Mouse (Mus musculus) small intestine, adult 2 months (tissue): Measurements from ENCODE around the gene Vstm4. TPM values are rescaled to one million over a fixed set of nuclear protein-coding genes. Genes with fewer than 3 reads are reported as not detected.

ENCODE experiments used
- H3K27ac ChIP-seq: fragments of 200-500 bp; 2 replicates; pipeline ENCODE4 v1.5.1; 2012; ENCODE audit warnings: low read depth, low read length, control low read depth, inconsistent platforms; ENCODE audit not compliant: insufficient read depth
- H3K27me3 ChIP-seq: fragments of 200-500 bp; 2 replicates; pipeline ENCODE4 v1.6.1; 2012; ENCODE audit warnings: mild to moderate bottlenecking, moderate library complexity, low read length, inconsistent platforms; ENCODE audit not compliant: control insufficient read depth, insufficient read depth
- H3K36me3 ChIP-seq: fragments of 200-500 bp; 2 replicates; pipeline ENCODE4 v1.6.1; 2012; ENCODE audit warnings: mild to moderate bottlenecking, low read length, control low read depth, inconsistent platforms; ENCODE audit not compliant: control insufficient read depth, insufficient read depth
- H3K4me1 ChIP-seq: fragments of 200-500 bp; 2 replicates; pipeline ENCODE4 v1.6.1; 2012; ENCODE audit warnings: low read length, inconsistent platforms, mixed read lengths; ENCODE audit not compliant: control insufficient read depth, insufficient read depth, insufficient read length
- H3K4me3 ChIP-seq: fragments of 200-500 bp; 2 replicates; pipeline ENCODE4 v1.5.1; 2012; ENCODE audit warnings: low read depth, mild to moderate bottlenecking, control low read depth, inconsistent platforms, low read length, moderate library complexity
- CTCF ChIP-seq: fragments of 200-500 bp; IDR thresholded peaks from 2 replicates; pipeline ENCODE4 v1.5.1; 2012; ENCODE audit warnings: low read depth, mild to moderate bottlenecking, control low read depth, inconsistent platforms, low read length, moderate library complexity, mixed read lengths; ENCODE audit not compliant: insufficient replicate concordance, insufficient read length; ENCODE audit errors: extremely low read depth
- POLR2A ChIP-seq: fragments of 200-500 bp; IDR thresholded peaks from 2 replicates; pipeline ENCODE4 v1.6.1; 2012; ENCODE audit warnings: low read depth, mild to moderate bottlenecking, control low read depth, inconsistent platforms, low read length, moderate library complexity
- WGBS: fragments of 180-500 bp; shearing (Covaris S2); methylation state at CpG from one replicate; pipeline ENCODE4 v1.1.7; 2018; 5-methylcytosine and 5-hydroxymethylcytosine counted together
- polyA plus RNA-seq: library from polyadenylated mRNA; depleted of rRNA; stranded (reverse); fragments of >200 nt; gene quantifications from 2 replicates; pipeline ENCODE4 v1.2.3, GENCODE M21; 2012; rRNA removed

Vstm4 gene
- 1.6 and 2.7 TPM in 2 replicates for polyA plus RNA-seq

- Histone ChIP-seq H3K4me1 (no peaks in the 10 kb centered on the region; the same call in 1 of the 2 replicates), H3K27me3 (peaks cover 11% of the 10 kb centered on the region), H3K36me3 (no peaks in the 10 kb centered on the region), H3K4me3 (peak within 1 kb of the TSS; percentile 53), H3K27ac (peak within 1 kb of the TSS; percentile 35)
- 4% methylated on average over 62 of the region's 68 CpGs for WGBS
- TF ChIP-seq POLR2A (no peak), CTCF (no peak)
Observed at GRCm38 (mm10) chr14:32856681-32857328, at the start of gene Vstm4. Gene Vstm4 (plus strand): TSS chr14:32856756.

- Histone ChIP-seq H3K4me1 (no peaks in the 10 kb centered on the region), H3K27ac (no peak overlapping the region), H3K36me3 (no peaks in the 10 kb centered on the region), H3K4me3 (no peak overlapping the region), H3K27me3 (no peaks in the 10 kb centered on the region)
- TF ChIP-seq CTCF, result no peak
- TF ChIP-seq POLR2A, result no peak
Observed at GRCm38 (mm10) chr14:32810111-32810510, 46.4 kb upstream of the Vstm4 start.

GRCm38 (mm10) chr14:32812429-32812828 is 44.1 kb upstream of the Vstm4 start:
- no peaks in the 10 kb centered on the region for H3K27me3 ChIP-seq
- no peak overlapping the region for H3K27ac ChIP-seq
- H3K4me3 ChIP-seq, result no peak overlapping the region
- WGBS, result 70% methylated on average over 6 of the region's 6 CpGs
- H3K4me1 ChIP-seq, result no peaks in the 10 kb centered on the region
- H3K36me3 ChIP-seq, result no peaks in the 10 kb centered on the region
- no peak for TF ChIP-seq CTCF

DNA sequence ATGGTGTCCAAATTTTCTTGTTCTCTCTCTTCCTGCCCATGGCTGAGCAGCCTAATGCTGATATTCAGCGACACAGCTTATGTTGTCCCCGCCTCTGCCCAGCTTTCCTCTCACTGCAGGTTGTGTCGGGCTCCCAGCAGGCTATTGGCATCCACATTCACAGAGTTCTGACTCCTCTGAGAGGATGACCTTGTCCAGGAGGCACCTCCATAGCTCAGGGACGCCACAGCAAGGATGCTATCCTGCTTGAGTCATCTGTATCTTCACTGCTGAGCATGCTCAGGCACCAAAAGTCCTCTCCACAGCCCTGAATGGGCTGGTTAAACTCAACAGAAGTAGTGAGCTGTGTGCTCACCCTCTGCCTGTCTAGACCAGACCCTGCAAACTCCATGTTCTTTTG is 41.6 kb upstream of the Vstm4 start:
- TF ChIP-seq CTCF, result no peak
- TF ChIP-seq POLR2A, result no peak
- Histone ChIP-seq H3K27ac (no peak overlapping the region), H3K4me3 (no peak overlapping the region), H3K4me1 (no peaks in the 10 kb centered on the region), H3K36me3 (no peaks in the 10 kb centered on the region), H3K27me3 (no peaks in the 10 kb centered on the region)
- WGBS, result 69% methylated on average over 4 of the region's 4 CpGs

DNA sequence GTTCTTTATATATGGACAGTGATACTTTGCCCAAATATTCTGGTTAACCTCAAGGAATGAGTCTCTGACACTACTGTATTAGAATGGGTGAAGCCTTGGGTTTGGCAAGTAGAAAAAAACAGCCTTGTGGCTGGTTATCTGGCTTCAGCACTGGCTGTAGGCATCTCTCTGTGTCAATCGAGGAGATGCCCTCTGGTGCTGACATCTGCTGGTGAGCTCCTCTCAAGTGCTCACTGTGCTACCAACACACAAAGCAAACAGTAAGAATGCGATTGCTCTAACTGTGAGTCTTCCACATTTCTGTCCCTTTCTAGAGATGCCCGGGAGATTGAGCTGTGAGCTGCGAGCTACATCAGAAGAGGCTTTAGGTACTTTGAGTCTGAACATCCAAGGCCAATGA is 40.0 kb upstream of the Vstm4 start:
- H3K27me3 ChIP-seq, result no peaks in the 10 kb centered on the region
- no peak for TF ChIP-seq POLR2A
- no peak for TF ChIP-seq CTCF
- WGBS, result 59% methylated on average over 4 of the region's 4 CpGs
- H3K4me1 ChIP-seq, result no peaks in the 10 kb centered on the region
- H3K27ac ChIP-seq, result no peak overlapping the region
- H3K36me3 ChIP-seq, result no peaks in the 10 kb centered on the region
- H3K4me3 ChIP-seq, result no peak overlapping the region

GRCm38 (mm10) chr14:32817258-32817657 is 39.3 kb upstream of the Vstm4 start:
- Histone ChIP-seq H3K4me3 (no peak overlapping the region), H3K36me3 (no peaks in the 10 kb centered on the region), H3K27ac (no peak overlapping the region), H3K4me1 (no peaks in the 10 kb centered on the region), H3K27me3 (no peaks in the 10 kb centered on the region)
- 54% methylated on average over 7 of the region's 7 CpGs for WGBS
- TF ChIP-seq CTCF (no peak), POLR2A (no peak)

- WGBS, result 59% methylated on average over 1 of the region's 1 CpGs
- H3K27ac ChIP-seq, result no peak overlapping the region
Observed at GRCm38 (mm10) chr14:32819297-32819696, 37.3 kb upstream of the Vstm4 start.

More at GRCm38 (mm10) chr14:32819297-32819696, 37.3 kb upstream of the Vstm4 start:
- Histone ChIP-seq H3K4me3 (no peak overlapping the region), H3K4me1 (no peaks in the 10 kb centered on the region), H3K36me3 (no peaks in the 10 kb centered on the region), H3K27me3 (no peaks in the 10 kb centered on the region)
- TF ChIP-seq POLR2A, result no peak
- no peak for TF ChIP-seq CTCF
